ENCODE assay signal across 15 mouse cellular contexts in the genomic region with DNA sequence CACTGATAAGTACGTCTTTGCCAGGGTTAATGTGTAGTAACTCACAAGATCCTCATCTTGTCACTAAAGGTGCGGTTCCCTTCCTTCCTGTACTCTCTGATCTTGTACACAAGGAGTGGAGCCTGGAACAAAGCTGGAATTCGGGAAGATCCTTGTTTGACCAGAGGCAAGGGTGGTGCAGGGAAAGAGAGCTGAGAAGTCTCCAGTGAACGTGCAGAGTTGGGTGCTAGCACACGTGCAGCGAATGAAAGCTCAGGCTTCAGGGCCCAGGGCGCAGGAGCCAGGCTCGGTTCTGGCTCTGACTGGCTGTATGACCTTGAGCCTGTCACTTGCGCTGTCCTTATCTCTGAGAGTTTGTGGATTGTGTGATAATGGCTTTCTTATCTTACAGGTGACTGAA. TPM values are rescaled to one million over a fixed set of nuclear protein-coding genes. Genes with fewer than 3 reads are reported as not detected.
A peak's percentile ranks its signal among the peaks of the same experiment; 100 is the strongest.
DNase-seq lines count a peak whose midpoint lies in the region; ATAC-seq and TF ChIP-seq lines count a peak whose summit lies in the region.
"Had no signal": no experiment of that assay in that cellular context is flagged by ENCODE, and none has a peak within 500 bp of the region (broad histone marks: within the 10 kb centered on the region; RNA-seq: fewer than 3 reads in every experiment).

No protein-coding gene starts in this region.

- peak; percentile 34 for DNase-seq in adrenal gland, postnatal 10 days
- DNase-seq in adrenal gland, postnatal 25 days: no peak
- DNase-seq in lung, embryonic 14.5 days: no peak
- no peak for DNase-seq in lung, postnatal 36 days
- DNase-seq in embryonic facial prominence, embryonic 11.5 days (ENCODE audit: low spot score): no peak
- DNase-seq in stomach, postnatal 0 days (ENCODE audit: low spot score): peak; percentile 50
- no peak for DNase-seq in MN1 (ENCODE audit: low spot score)
- DNase-seq in midbrain, embryonic 14.5 days: no peak

- H3K27ac ChIP-seq in lung, embryonic 14.5 days (ENCODE audit: low read depth): no peak overlapping the region
- H3K27ac ChIP-seq in embryonic facial prominence, embryonic 11.5 days (replicated peaks; ENCODE audit: low read depth, low read length): no peak overlapping the region
- H3K27ac ChIP-seq in stomach, postnatal 0 days (replicated peaks): no peak overlapping the region; the same call in 1 of the 2 replicates
- no peak overlapping the region for H3K27ac ChIP-seq in midbrain, embryonic 14.5 days (replicated peaks; ENCODE audit: low read depth, low read length)

- TF ChIP-seq EP300 in stomach, postnatal 0 days (optimal IDR thresholded peaks at IDR 0.05): no peak

- H3K4me3 ChIP-seq in lung, embryonic 14.5 days (ENCODE audit: low read depth, low read length): no peak overlapping the region
- no peak overlapping the region for H3K4me3 ChIP-seq in embryonic facial prominence, embryonic 11.5 days (ENCODE audit: low read depth, low read length)
- no peak overlapping the region for H3K4me3 ChIP-seq in stomach, postnatal 0 days (ENCODE audit: low read depth, low read length)
- H3K4me3 ChIP-seq in midbrain, embryonic 14.5 days (replicated peaks; ENCODE audit: low read depth, low read length): no peak overlapping the region

- H3K36me3 ChIP-seq in lung, embryonic 14.5 days (ENCODE audit: insufficient read depth): 0 out of 2 replicates have a peak, but pooled peaks cover 6% of the 10 kb centered on the region
- no peaks in the 10 kb centered on the region for H3K36me3 ChIP-seq in embryonic facial prominence, embryonic 11.5 days (replicated peaks; ENCODE audit: control insufficient read depth, insufficient read depth, low read depth, low read length)
- H3K36me3 ChIP-seq in stomach, postnatal 0 days (ENCODE audit: control insufficient read depth, insufficient read depth, low read length): no peaks in the 10 kb centered on the region; the same call in 1 of the 2 replicates
- H3K36me3 ChIP-seq in midbrain, embryonic 14.5 days (ENCODE audit: control insufficient read depth, insufficient read depth, low read length): no peaks in the 10 kb centered on the region
- H3K36me3 ChIP-seq: embryonic facial prominence, embryonic 15.5 days; limb, embryonic 15.5 days had no signal

- H3K27me3 ChIP-seq in lung, embryonic 14.5 days (ENCODE audit: insufficient read depth, low read length): no peaks in the 10 kb centered on the region
- H3K27me3 ChIP-seq in embryonic facial prominence, embryonic 11.5 days (ENCODE audit: control insufficient read depth, insufficient read depth, low read length): no peaks in the 10 kb centered on the region
- no peaks in the 10 kb centered on the region for H3K27me3 ChIP-seq in stomach, postnatal 0 days (ENCODE audit: control insufficient read depth, insufficient read depth, low read length)
- H3K27me3 ChIP-seq in midbrain, embryonic 14.5 days (ENCODE audit: control insufficient read depth, insufficient read depth, low read length): no peaks in the 10 kb centered on the region
- H3K27me3 ChIP-seq: embryonic facial prominence, embryonic 15.5 days; limb, embryonic 15.5 days; neural tube, embryonic 12.5 days had no signal

- no peak overlapping the region for H3K9ac ChIP-seq in lung, embryonic 14.5 days
- H3K9ac ChIP-seq in embryonic facial prominence, embryonic 11.5 days (replicated peaks; ENCODE audit: low read length): no peak overlapping the region
- H3K9ac ChIP-seq in stomach, postnatal 0 days (ENCODE audit: low read length): no peak overlapping the region
- H3K9ac ChIP-seq in midbrain, embryonic 14.5 days (replicated peaks; ENCODE audit: low read length): no peak overlapping the region

- no peaks in the 10 kb centered on the region for H3K9me3 ChIP-seq in lung, embryonic 14.5 days (ENCODE audit: low read depth, low read length)
- H3K9me3 ChIP-seq in embryonic facial prominence, embryonic 11.5 days (replicated peaks; ENCODE audit: control insufficient read depth, low read length): no peaks in the 10 kb centered on the region
- no peaks in the 10 kb centered on the region for H3K9me3 ChIP-seq in stomach, postnatal 0 days (ENCODE audit: control insufficient read depth, low read length)
- no peaks in the 10 kb centered on the region for H3K9me3 ChIP-seq in midbrain, embryonic 14.5 days (ENCODE audit: control insufficient read depth, low read length)
- H3K9me3 ChIP-seq: embryonic facial prominence, embryonic 15.5 days; limb, embryonic 15.5 days; neural tube, embryonic 12.5 days had no signal

- peaks cover 24% of the 10 kb centered on the region; the same call in 1 of the 2 replicates for H3K4me1 ChIP-seq in lung, embryonic 14.5 days (ENCODE audit: insufficient read depth)
- H3K4me1 ChIP-seq in embryonic facial prominence, embryonic 11.5 days (ENCODE audit: control insufficient read depth, insufficient read depth, low read length): peaks cover 9% of the 10 kb centered on the region
- peaks cover 5% of the 10 kb centered on the region for H3K4me1 ChIP-seq in stomach, postnatal 0 days (replicated peaks; ENCODE audit: control insufficient read depth, insufficient read depth)
- peaks cover 34% of the 10 kb centered on the region for H3K4me1 ChIP-seq in midbrain, embryonic 14.5 days (ENCODE audit: control insufficient read depth, insufficient read depth, low read length)

- WGBS in lung, embryonic 14.5 days: 48% methylated on average over 9 of the region's 9 CpGs
- WGBS in embryonic facial prominence, embryonic 11.5 days: 71% methylated on average over 9 of the region's 9 CpGs
- 54% methylated on average over 9 of the region's 9 CpGs for WGBS in stomach, postnatal 0 days
- WGBS in midbrain, embryonic 14.5 days: 77% methylated on average over 9 of the region's 9 CpGs

- TF ChIP-seq CTCF in lung, embryonic 14.5 days (IDR thresholded peaks at IDR 0.05; ENCODE audit: low read depth): no peak
- no peak for TF ChIP-seq CTCF in stomach, postnatal 0 days (IDR thresholded peaks at IDR 0.05; ENCODE audit: low read depth)

- peak overlapping the region; percentile 94; the same call in 1 of the 2 replicates for H3K4me2 ChIP-seq in lung, embryonic 14.5 days
- 0 out of 2 replicates have a peak overlapping the region, but pooled peaks have one; percentile 7 for H3K4me2 ChIP-seq in embryonic facial prominence, embryonic 11.5 days (ENCODE audit: low read depth, low read length)
- H3K4me2 ChIP-seq in stomach, postnatal 0 days (replicated peaks; ENCODE audit: low read depth): no peak overlapping the region
- H3K4me2 ChIP-seq in midbrain, embryonic 14.5 days (ENCODE audit: low read length): no peak overlapping the region

- 0 out of 2 replicates have a peak, but pooled peaks have one; percentile 3 for ATAC-seq in lung, embryonic 14.5 days (ENCODE audit: insufficient read depth)
- no peak for ATAC-seq in embryonic facial prominence, embryonic 11.5 days (replicated peaks; ENCODE audit: insufficient number of reproducible peaks, low FRiP score, low TSS enrichment, low read depth)
- ATAC-seq in stomach, postnatal 0 days (ENCODE audit: low FRiP score, low TSS enrichment): peak; percentile 16
- ATAC-seq in midbrain, embryonic 14.5 days (ENCODE audit: low FRiP score, low TSS enrichment): no peak

RNA-seq across cellular contexts. Expression of a gene that starts 0.6 kb away (rescaled TPM):
- total RNA-seq in adrenal gland, postnatal 10 days (2021): 10 to 100 TPM; 30.1 to 30.6 TPM
- 21.2 and 23.2 TPM in 2 replicates for total RNA-seq in adrenal gland, postnatal 25 days (2021)
- polyA plus RNA-seq in lung, embryonic 14.5 days (2014; fragmentation: Nextera tagmentation; extraction: Ambion mirVana): 29.9 and 30.2 TPM in 2 replicates
- polyA plus RNA-seq in embryonic facial prominence, embryonic 11.5 days (2014; fragmentation: Nextera tagmentation; extraction: Ambion mirVana): 33.3 and 34.7 TPM in 2 replicates
- 15.6 and 18.0 TPM in 2 replicates for polyA plus RNA-seq in stomach, postnatal 0 days (2015; fragmentation: Nextera tagmentation; extraction: Ambion mirVana)
- 10.3 and 13.2 TPM in 2 replicates for polyA plus RNA-seq in midbrain, embryonic 14.5 days (2014; fragmentation: Nextera tagmentation; extraction: Ambion mirVana)

RNA-seq across cellular contexts. Expression of a gene that starts 44.5 kb away (rescaled TPM):
- total RNA-seq in adrenal gland, postnatal 10 days (2021): 1 to 10 TPM; 2.0 to 7.1 TPM
- total RNA-seq in adrenal gland, postnatal 25 days (2021): not detected in 2 replicates
- polyA plus RNA-seq in lung, embryonic 14.5 days (2014; fragmentation: Nextera tagmentation; extraction: Ambion mirVana): 1.3 TPM in 1 of 2 replicates, not detected in the other
- polyA plus RNA-seq in embryonic facial prominence, embryonic 11.5 days (2014; fragmentation: Nextera tagmentation; extraction: Ambion mirVana): 0.66 and 1.4 TPM in 2 replicates
- polyA plus RNA-seq in stomach, postnatal 0 days (2015; fragmentation: Nextera tagmentation; extraction: Ambion mirVana): 0.17 TPM in 1 of 2 replicates, not detected in the other
- 0.29 TPM in 1 of 2 replicates, not detected in the other for polyA plus RNA-seq in midbrain, embryonic 14.5 days (2014; fragmentation: Nextera tagmentation; extraction: Ambion mirVana)
- total RNA-seq: ES-E14; hematopoietic stem cell, adult 5-6 weeks; megakaryocyte, adult 5-6 weeks had no signal
- polyA plus RNA-seq: forebrain, embryonic 14.5 days had no signal

Comparison
In these comparisons a context has a peak if more than half of its experiments do, and no peak if none do; other contexts are left out.
1. DNase-seq: peak in adrenal gland, postnatal 10 days (single experiment) and stomach, postnatal 0 days (single experiment); none in adrenal gland, postnatal 25 days (single experiment), lung, embryonic 14.5 days (single experiment), lung, postnatal 36 days (single experiment), embryonic facial prominence, embryonic 11.5 days (single experiment), MN1 (single experiment) and midbrain, embryonic 14.5 days (single experiment).
2. ATAC-seq: peak in lung, embryonic 14.5 days (single experiment) and stomach, postnatal 0 days (single experiment); none in embryonic facial prominence, embryonic 11.5 days (single experiment) and midbrain, embryonic 14.5 days (single experiment).
3. H3K4me2 ChIP-seq: peak in lung, embryonic 14.5 days (single experiment) and embryonic facial prominence, embryonic 11.5 days (single experiment); none in stomach, postnatal 0 days (single experiment) and midbrain, embryonic 14.5 days (single experiment).